Mouse (Mus musculus) kidney, embryonic 16.5 days (tissue): ENCODE measurements around the gene Fn3k. TPM values are rescaled to one million over a fixed set of nuclear protein-coding genes. Genes with fewer than 3 reads are reported as not detected.

Source experiments
- ATAC-seq: fragments of 200-750 bp; cut with Nextera tagmentation; 2 replicates; pipeline ENCODE4 v1.8.0; 2017; ENCODE audit warnings: moderate TSS enrichment; ENCODE audit not compliant: low FRiP score, low TSS enrichment
- H3K27ac ChIP-seq: fragments of 300-500 bp; sonication (generic); 2 replicates; pipeline ENCODE4 v1.5.1; 2014; ENCODE audit warnings: low read length
- H3K27me3 ChIP-seq: fragments of 300-500 bp; sonication (generic); 2 replicates; pipeline ENCODE4 v1.6.1; 2014; ENCODE audit warnings: low read length, control low read depth, mixed read lengths; ENCODE audit not compliant: insufficient read depth
- H3K36me3 ChIP-seq: fragments of 300-500 bp; sonication (generic); 2 replicates; pipeline ENCODE4 v1.6.1; 2014; ENCODE audit warnings: low read length, control low read depth, mixed read lengths; ENCODE audit not compliant: insufficient read depth
- H3K4me1 ChIP-seq: fragments of 300-500 bp; sonication (generic); 2 replicates; pipeline ENCODE4 v1.6.1; 2014; ENCODE audit warnings: low read length, control low read depth, mixed read lengths; ENCODE audit not compliant: insufficient read depth
- H3K4me2 ChIP-seq: fragments of 300-500 bp; sonication (generic); replicated peaks from 2 replicates; pipeline ENCODE4 v1.6.1; 2014; ENCODE audit warnings: low read depth, low read length
- H3K4me3 ChIP-seq: fragments of 300-500 bp; sonication (generic); 2 replicates; pipeline ENCODE4 v1.5.1; 2014; ENCODE audit warnings: mild to moderate bottlenecking, low read length
- H3K9ac ChIP-seq: fragments of 300-500 bp; sonication (generic); replicated peaks from 2 replicates; pipeline ENCODE4 v1.6.1; 2014; ENCODE audit warnings: low read length
- H3K9me3 ChIP-seq: fragments of 300-500 bp; sonication (generic); 2 replicates; pipeline ENCODE4 v1.6.1; 2016; ENCODE audit warnings: low read length, control low read depth
- WGBS: fragments of 180-500 bp; shearing (Covaris S2); extraction: QIAGEN DNeasy Blood & Tissue Kit; methylation state at CpG from one replicate; pipeline ENCODE4 v1.1.7; 2014; 5-methylcytosine and 5-hydroxymethylcytosine counted together
- polyA plus RNA-seq: library from polyadenylated mRNA; unstranded; fragments of >200 nt; fragmentation: Nextera tagmentation; extraction: Ambion mirVana; gene quantifications from 2 replicates; pipeline ENCODE4 v1.2.1, GENCODE M21; 2015

Gene Fn3k
- polyA plus RNA-seq, 1 experiment from 2014 or later: 3.6 TPM

GRCm38 (mm10) chr11:121451216-121451726 is 16.6 kb downstream of the Fn3k start:
- Histone ChIP-seq H3K27ac (0 out of 2 replicates have a peak overlapping the region, but pooled peaks have one; percentile 23), H3K4me1 (peaks cover 6% of the 10 kb centered on the region; the same call in 1 of the 2 replicates), H3K9ac (peak overlapping the region; percentile 77; the same call in 1 of the 2 replicates), H3K4me2 (peak overlapping the region; percentile 83), H3K9me3 (no peaks in the 10 kb centered on the region), H3K27me3 (0 out of 2 replicates have a peak, but pooled peaks cover 2% of the 10 kb centered on the region), H3K4me3 (peak overlapping the region; percentile 82), H3K36me3 (peaks cover 7% of the 10 kb centered on the region; the same call in 1 of the 2 replicates)
- peak; percentile 24; the same call in 1 of the 2 replicates for ATAC-seq
- WGBS: 12% methylated on average over 9 of the region's 9 CpGs

- Histone ChIP-seq H3K27me3 (no peaks in the 10 kb centered on the region), H3K27ac (peak within 1 kb of the TSS; percentile 60; the same call in 1 of the 2 replicates), H3K4me1 (peaks cover 6% of the 10 kb centered on the region; the same call in 1 of the 2 replicates), H3K4me2 (peak within 1 kb of the TSS; percentile 83), H3K9me3 (no peaks in the 10 kb centered on the region), H3K9ac (peak within 1 kb of the TSS; percentile 77), H3K36me3 (peaks cover 7% of the 10 kb centered on the region; the same call in 1 of the 2 replicates), H3K4me3 (peak within 1 kb of the TSS; percentile 82)
- ATAC-seq: peak; percentile 96
- under 1% methylated on average over 58 of the region's 58 CpGs for WGBS
These were observed 17.3 kb downstream of the Fn3k start, which contains the start of gene Tbcd for GRCm38 (mm10) chr11:121451753-121452635. Tbcd (plus strand) TSS chr11:121451949.

GRCm38 (mm10) chr11:121457874-121458273 is 23.2 kb downstream of the Fn3k start:
- WGBS: 88% methylated on average over 3 of the region's 3 CpGs

GRCm38 (mm10) chr11:121467408-121467807 is 32.7 kb downstream of the Fn3k start:
- no peaks in the 10 kb centered on the region for H3K9me3 ChIP-seq
- WGBS: 88% methylated on average over 6 of the region's 6 CpGs

More at GRCm38 (mm10) chr11:121457874-121458273, 23.2 kb downstream of the Fn3k start:
- H3K9ac ChIP-seq: no peak overlapping the region
- H3K4me1 ChIP-seq: peaks cover 2% of the 10 kb centered on the region; the same call in 1 of the 2 replicates
- no peak for ATAC-seq
- H3K27me3 ChIP-seq: no peaks in the 10 kb centered on the region
- H3K9me3 ChIP-seq: 0 out of 2 replicates have a peak, but pooled peaks cover 4% of the 10 kb centered on the region
- H3K27ac ChIP-seq: no peak overlapping the region
- no peak overlapping the region for H3K4me3 ChIP-seq
- H3K4me2 ChIP-seq: no peak overlapping the region
- H3K36me3 ChIP-seq: peaks cover 47% of the 10 kb centered on the region

GRCm38 (mm10) chr11:121474831-121475230 is 40.1 kb downstream of the Fn3k start:
- no peak overlapping the region for H3K4me2 ChIP-seq
- H3K4me1 ChIP-seq: no peaks in the 10 kb centered on the region
- H3K36me3 ChIP-seq: peaks cover 6% of the 10 kb centered on the region; the same call in 1 of the 2 replicates
- WGBS: 72% methylated on average over 3 of the region's 3 CpGs
- H3K9ac ChIP-seq: no peak overlapping the region
- ATAC-seq: no peak
- H3K9me3 ChIP-seq: no peaks in the 10 kb centered on the region
- no peaks in the 10 kb centered on the region for H3K27me3 ChIP-seq
- H3K4me3 ChIP-seq: no peak overlapping the region
- H3K27ac ChIP-seq: no peak overlapping the region

More at GRCm38 (mm10) chr11:121467408-121467807, 32.7 kb downstream of the Fn3k start:
- no peaks in the 10 kb centered on the region for H3K27me3 ChIP-seq
- H3K4me1 ChIP-seq: no peaks in the 10 kb centered on the region
- no peak overlapping the region for H3K4me3 ChIP-seq
- peaks cover 16% of the 10 kb centered on the region for H3K36me3 ChIP-seq
- H3K27ac ChIP-seq: no peak overlapping the region
- no peak overlapping the region for H3K9ac ChIP-seq
- no peak overlapping the region for H3K4me2 ChIP-seq
- ATAC-seq: no peak

- Histone ChIP-seq H3K4me1 (no peaks in the 10 kb centered on the region), H3K9ac (no peak overlapping the region), H3K4me3 (no peak overlapping the region), H3K4me2 (no peak overlapping the region), H3K9me3 (no peaks in the 10 kb centered on the region), H3K27ac (no peak overlapping the region), H3K27me3 (no peaks in the 10 kb centered on the region), H3K36me3 (peaks cover 6% of the 10 kb centered on the region; the same call in 1 of the 2 replicates)
- peak; percentile 31 for ATAC-seq
- 31% methylated on average over 9 of the region's 9 CpGs for WGBS
These were observed 41.1 kb downstream of the Fn3k start for GRCm38 (mm10) chr11:121475699-121476415.

- H3K36me3 ChIP-seq: peaks cover 6% of the 10 kb centered on the region; the same call in 1 of the 2 replicates
- H3K27ac ChIP-seq: no peak overlapping the region
- H3K9me3 ChIP-seq: no peaks in the 10 kb centered on the region
- no peaks in the 10 kb centered on the region for H3K4me1 ChIP-seq
- 89% methylated on average over 15 of the region's 15 CpGs for WGBS
- H3K4me2 ChIP-seq: no peak overlapping the region
- no peak overlapping the region for H3K4me3 ChIP-seq
- no peak for ATAC-seq
- no peaks in the 10 kb centered on the region for H3K27me3 ChIP-seq
- H3K9ac ChIP-seq: no peak overlapping the region
These were observed 44.9 kb downstream of the Fn3k start for GRCm38 (mm10) chr11:121479476-121480203.

GRCm38 (mm10) chr11:121481129-121481528 is 46.4 kb downstream of the Fn3k start:
- Histone ChIP-seq H3K4me3 (no peak overlapping the region), H3K27ac (no peak overlapping the region), H3K9ac (no peak overlapping the region), H3K36me3 (peaks cover 3% of the 10 kb centered on the region; the same call in 1 of the 2 replicates), H3K4me1 (no peaks in the 10 kb centered on the region), H3K4me2 (no peak overlapping the region), H3K27me3 (no peaks in the 10 kb centered on the region), H3K9me3 (no peaks in the 10 kb centered on the region)
- WGBS: 95% methylated on average over 2 of the region's 2 CpGs
- no peak; the same call in 1 of the 2 replicates for ATAC-seq

- no peak for ATAC-seq
- Histone ChIP-seq H3K27me3 (no peaks in the 10 kb centered on the region), H3K4me3 (no peak overlapping the region), H3K36me3 (no peaks in the 10 kb centered on the region), H3K27ac (no peak overlapping the region), H3K9me3 (no peaks in the 10 kb centered on the region), H3K9ac (no peak overlapping the region), H3K4me2 (no peak overlapping the region), H3K4me1 (no peaks in the 10 kb centered on the region)
- WGBS: 74% methylated on average over 9 of the region's 9 CpGs
These were observed 51.2 kb downstream of the Fn3k start for GRCm38 (mm10) chr11:121485882-121486281.
